Mouse (Mus musculus): ENCODE data around the gene Enc1.
A peak's percentile ranks its signal among the peaks of the same experiment; 100 is the strongest.
"Not testable (repeated sequence)": the region's sequence is repeated elsewhere in the genome, so short reads cannot be mapped to it uniquely, and the experiment has no call there.

Enc1 gene

GRCm38 (mm10) chr13:97251736-97252135 lies 10.8 kb downstream of the Enc1 start:
- DNase-seq (ENCODE audit: low read depth): no peak

- DNase-seq (ENCODE audit: low read depth): no peak
Observed at GRCm38 (mm10) chr13:97252469-97252868, 11.6 kb downstream of the Enc1 start.

DNA sequence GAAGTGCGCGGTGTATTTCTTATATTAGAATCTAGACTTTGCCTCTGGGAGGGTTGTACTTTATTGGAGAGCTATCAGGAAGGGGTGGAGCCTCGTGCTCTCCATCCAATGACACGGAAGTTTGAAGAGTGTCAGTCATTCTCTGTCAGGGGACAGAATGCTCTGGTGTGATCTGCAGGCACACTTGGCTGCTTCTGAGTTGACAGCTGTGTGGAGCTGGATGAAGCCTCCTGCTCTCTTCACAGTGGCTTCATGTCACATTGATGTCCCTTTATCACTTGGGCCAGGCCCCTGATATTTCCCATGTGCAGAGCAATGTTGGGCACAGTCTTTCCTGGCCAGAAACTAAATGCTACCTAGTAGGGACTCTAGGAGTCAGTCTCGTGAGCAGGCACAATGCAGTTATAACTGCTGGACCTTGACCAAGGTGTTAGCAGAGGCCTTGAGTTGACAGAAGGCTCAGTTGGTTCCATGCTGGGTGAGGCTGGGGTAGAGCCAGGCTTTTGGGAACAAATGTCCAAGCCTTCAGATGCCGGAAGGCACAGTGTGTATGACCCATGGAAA lies 12.6 kb downstream of the Enc1 start:
- no peak for DNase-seq (ENCODE audit: low read depth)

GRCm38 (mm10) chr13:97253994-97254393 lies 13.1 kb downstream of the Enc1 start:
- DNase-seq (ENCODE audit: low read depth): no peak

GRCm38 (mm10) chr13:97254564-97255164 lies 13.8 kb downstream of the Enc1 start:
- no peak for DNase-seq (ENCODE audit: low read depth)

DNA sequence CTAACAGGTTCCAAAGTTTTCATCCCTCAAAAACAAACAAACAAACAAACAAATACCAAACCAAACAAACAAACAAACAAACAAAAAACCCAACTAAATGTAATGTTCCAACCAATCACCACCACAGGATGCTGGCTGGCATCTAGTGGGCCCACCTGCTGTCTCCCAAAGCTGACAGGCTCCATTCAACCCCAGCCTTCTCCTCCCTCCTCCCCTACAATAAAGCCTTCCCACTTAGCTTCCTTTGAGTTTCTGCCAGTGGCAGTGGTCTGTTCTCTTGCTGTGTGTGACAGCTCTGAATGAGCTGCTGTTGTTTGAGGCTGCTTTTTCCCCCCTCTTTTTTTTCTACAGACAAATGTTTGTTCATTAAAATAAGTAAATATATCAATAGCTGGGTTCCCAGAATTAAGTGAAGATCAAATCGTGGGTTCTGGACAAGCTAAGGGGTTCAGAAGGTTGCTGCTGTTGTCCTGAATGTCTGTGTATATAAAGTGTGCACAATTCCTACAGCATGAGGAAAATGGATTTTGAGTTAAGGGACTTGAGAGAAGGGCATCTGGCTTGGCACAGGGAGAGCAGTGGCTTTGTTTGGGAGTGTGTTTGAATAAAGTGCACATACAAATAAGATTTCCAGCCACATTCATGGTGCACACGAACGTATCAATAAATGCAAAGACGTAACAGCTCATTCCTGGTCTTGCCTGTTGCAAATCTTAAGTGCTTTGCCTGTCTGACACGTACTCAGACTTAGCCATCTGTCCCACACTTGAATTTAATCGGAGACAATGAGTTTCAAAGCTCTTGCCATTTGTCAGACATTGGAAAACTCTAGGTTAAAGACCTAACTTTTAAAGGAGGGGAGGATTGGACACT lies 15.3 kb downstream of the Enc1 start:
- no peak for DNase-seq (ENCODE audit: low read depth)

DNA sequence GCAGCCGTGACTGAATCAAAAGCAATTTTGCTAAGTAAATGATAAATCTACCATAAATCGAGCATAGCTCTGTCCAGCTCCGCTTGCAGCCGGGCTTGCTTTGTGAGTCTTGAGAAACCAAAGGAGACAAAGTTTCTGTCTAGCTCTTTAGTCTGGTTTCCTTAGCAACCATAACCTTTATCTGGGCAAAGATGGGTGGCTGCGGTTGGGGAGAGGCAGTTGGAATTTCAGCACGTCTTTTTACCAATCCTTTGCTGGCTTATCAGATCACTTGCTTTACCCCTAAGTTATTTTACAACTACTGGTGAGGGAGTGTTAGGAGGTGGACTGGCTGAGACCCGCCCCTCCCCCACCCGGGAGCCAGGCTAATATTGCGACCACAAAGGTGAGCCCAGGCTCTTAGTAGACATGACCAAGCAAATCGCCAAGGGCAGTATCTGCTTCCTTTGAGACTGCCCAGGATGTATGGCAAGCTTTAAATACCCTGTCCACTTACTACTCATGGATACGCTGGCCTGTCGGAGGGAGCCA lies 16.0 kb downstream of the Enc1 start:
- DNase-seq (ENCODE audit: low read depth): no peak

GRCm38 (mm10) chr13:97259271-97259670 lies 18.4 kb downstream of the Enc1 start:
- no peak for DNase-seq (ENCODE audit: low read depth)

DNA sequence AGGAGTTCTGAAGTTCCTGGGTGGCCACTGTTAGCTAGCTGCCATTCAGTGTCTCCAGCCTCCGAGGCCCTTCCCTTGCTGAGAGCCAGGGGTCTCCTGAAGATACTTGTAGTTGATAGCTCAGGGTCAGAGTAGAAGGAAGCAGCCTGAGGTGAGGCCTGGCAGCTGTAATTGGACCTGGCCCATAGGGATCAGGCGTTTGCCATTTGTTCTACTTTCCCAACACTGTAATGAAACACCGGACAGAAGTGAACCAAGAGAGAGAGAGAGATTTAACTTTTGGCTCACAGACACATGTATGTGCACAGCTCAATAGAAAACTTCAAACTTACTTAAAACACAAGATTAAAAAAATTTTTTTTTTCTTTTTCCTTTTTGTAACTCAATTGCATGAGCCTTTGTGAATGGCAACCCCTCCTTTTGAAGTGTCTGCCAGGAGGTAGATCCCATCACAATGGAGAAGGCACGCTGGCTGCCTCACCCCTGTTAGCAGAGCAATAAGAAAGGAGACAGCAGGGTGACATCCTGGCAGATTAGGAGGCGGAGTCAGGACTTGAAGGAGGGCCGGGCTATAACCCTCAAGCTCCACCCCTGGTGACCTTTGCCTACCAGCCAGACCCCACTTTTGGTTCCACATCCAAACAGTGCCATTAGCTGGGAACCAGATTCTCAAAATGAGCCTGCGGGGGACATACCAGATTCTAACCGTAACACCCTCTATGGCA lies 19.7 kb downstream of the Enc1 start:
- DNase-seq (ENCODE audit: low read depth): no peak

DNA sequence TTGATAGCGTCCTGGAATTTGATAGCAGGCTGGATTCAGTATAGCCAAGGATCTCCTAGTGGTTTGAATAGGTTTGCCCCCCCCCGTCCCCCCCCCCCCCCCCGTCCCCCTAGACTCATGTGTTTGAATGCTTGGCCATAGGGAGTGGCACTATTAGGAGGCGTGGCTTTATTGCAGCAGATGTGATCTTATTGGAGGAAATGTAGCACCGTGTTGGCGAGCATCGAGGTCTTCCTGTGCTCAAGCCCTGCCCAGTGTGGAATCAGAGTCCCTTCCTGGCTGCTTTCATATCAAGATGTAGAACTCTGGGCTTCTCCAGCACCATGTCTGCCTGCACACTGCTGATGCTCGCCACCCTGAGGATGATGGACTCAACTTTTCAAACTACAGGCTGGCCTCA lies 20.6 kb downstream of the Enc1 start:
- no peak for DNase-seq (ENCODE audit: low read depth)

- no peak for DNase-seq (ENCODE audit: low read depth)
Observed at GRCm38 (mm10) chr13:97262676-97263075, 21.8 kb downstream of the Enc1 start.

DNA sequence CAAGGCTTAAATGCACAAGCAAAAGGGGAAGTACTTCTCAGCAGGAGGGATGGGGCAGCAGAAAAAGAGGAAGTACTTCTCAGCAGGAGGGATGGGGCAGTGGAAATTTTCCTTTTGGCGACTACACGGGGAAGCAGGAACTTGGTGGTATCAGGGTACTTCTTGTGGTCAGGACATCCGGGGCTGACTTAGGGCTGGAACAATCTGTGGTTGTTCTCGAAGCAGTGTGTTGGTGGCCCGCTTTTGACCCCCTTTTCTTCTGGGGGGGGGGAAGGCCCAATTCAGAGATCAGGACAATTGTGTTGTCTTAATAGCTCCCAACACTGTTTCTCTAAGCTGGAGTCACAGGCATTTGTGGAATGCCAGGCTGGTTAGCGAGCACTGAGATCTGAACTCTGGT lies 24.6 kb downstream of the Enc1 start:
- not testable (repeated sequence) for DNase-seq (ENCODE audit: low read depth)

GRCm38 (mm10) chr13:97270723-97271122 lies 29.8 kb downstream of the Enc1 start:
- no peak for DNase-seq (ENCODE audit: low read depth)

DNA sequence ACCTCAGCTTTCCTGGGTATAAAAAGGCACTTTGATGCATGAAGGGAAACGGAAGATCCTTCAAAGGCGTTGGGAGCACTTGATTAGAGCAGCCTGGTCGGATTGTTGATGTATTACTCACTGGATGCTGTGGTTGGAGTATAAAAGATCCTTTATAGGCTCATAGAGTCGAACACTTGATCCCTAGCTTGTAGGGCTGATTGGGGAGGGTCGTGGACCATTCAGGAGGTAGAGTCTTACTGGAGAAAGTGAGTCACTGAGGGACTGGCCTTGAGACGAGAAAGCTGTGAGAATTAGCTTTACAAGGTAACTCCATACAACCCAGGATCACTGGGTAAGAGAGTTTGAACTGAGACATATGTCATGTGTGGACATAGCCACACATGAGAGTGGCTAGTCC lies 30.7 kb downstream of the Enc1 start:
- DNase-seq (ENCODE audit: low read depth): peak; percentile 56

- no peak for DNase-seq (ENCODE audit: low read depth)
Observed at GRCm38 (mm10) chr13:97274757-97275156, 33.9 kb downstream of the Enc1 start.

DNA sequence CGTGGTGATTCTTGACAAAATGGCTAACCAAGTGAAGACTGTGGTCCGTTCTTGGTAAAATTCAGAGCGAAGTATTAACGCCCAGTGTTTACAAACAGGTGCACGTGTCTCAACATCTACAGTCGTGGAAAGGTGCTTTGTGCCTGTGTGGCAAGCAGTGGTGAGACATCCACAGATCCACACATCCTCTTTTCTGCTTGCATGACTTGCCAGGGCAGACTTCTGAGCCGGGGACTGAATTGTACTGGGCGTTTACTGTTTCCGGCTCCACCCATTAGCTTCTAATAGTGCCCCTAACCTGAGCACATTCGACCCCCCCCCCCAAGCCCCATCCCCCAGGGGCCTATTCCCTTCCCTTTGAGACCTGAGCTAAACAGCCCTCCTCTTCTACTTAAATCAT lies 34.6 kb downstream of the Enc1 start:
- DNase-seq (ENCODE audit: low read depth): no peak

GRCm38 (mm10) chr13:97282051-97282910 lies 41.4 kb downstream of the Enc1 start:
- no peak for DNase-seq (ENCODE audit: low read depth)

DNA sequence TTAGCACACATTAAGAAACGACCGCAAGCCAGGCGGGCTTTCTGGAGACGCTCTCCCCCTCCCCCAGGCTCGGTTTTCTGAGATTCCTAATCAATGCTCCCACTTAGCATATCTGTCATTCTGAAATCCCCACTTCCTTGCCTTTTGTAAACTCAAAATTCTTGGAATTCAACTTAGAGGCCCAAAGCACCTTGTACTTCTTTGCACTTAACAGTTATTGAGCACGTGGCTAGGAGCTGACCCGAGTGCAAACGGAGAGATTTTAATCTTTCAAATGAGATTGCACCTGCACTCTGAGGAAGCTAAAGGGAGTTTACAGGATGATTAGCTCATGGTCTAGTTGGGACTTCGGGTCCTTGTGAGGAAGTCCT lies 42.0 kb downstream of the Enc1 start:
- DNase-seq (ENCODE audit: low read depth): no peak

DNA sequence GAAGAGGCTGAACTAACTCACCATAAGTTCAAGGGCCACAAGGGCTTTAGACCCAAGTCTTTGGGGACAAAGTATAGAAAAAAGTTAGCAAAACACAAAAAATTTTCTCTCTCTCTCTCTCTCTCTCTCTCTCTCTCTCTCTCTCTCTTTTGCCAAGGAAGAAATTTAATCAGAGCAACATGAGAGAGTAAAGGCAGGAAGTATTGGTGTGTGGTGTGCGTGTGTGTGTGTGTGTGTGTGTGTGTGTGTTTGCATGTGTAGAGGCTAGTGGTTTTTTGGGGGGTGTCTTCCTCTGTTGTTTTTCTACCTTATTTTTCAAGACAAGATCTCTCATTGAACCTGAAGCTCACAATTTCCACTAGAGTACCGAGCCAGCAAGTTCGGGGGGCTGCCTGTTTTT lies 46.1 kb downstream of the Enc1 start:
- DNase-seq (ENCODE audit: low read depth): no peak

GRCm38 (mm10) chr13:97290747-97291146 lies 49.8 kb downstream of the Enc1 start:
- no peak for DNase-seq (ENCODE audit: low read depth)

DNA sequence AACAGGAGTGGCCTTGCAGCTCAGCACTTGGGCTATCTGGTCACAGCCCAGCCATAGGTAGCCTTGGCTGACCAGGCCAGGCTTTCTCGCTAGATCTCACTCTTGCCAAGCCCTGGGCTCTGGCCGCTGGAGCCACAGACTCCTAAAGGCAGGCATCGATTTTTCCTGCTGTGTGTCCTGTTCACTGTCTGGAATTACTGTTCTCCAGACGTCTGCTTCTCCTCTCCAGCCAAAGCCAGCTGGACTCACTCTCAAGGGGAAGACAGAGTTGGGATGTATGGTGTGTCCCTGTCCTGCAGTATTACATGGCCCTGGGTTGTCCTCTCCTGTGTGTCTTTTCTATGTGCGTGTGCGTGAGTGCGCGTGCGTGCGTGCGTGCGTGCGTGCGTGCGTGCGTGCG lies 50.4 kb downstream of the Enc1 start:
- no peak for DNase-seq (ENCODE audit: low read depth)

- DNase-seq (ENCODE audit: low read depth): no peak
Observed at GRCm38 (mm10) chr13:97292026-97292425, 51.1 kb downstream of the Enc1 start.

All from fibroblast of lung, adult 2 months (primary cell).